Mouse (Mus musculus): Measurements from ENCODE around the gene Map3k7. TPM values are rescaled to one million over a fixed set of nuclear protein-coding genes. Genes with fewer than 3 reads are reported as not detected.

Map3k7 gene
- polyA plus RNA-seq, 1 experiment: 82.1 TPM

DNA sequence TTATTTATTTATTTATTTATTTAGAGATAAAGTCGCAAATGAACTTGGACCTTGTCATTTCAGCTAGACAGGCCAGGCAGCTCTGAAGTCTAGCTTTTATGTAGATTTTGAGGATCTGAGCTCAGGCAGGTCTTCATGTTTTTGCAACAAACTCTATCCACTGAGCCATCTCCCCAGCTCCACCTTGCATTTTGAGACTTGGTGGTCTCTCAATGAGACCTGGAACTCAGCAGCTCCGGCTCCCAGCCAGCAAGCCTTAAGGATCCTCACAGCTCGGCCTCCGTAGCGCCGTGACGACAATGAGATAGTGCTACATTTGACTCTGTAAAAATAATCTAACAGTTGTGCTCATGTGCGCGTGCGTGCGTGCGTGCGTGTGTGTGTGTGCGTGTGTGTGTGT, 89.3 kb downstream of the Map3k7 start:
- Histone ChIP-seq H3K27ac (ENCODE audit: insufficient read depth, low read length) (no peak overlapping the region), H3K4me1 (ENCODE audit: control insufficient read depth, insufficient read depth, low read length) (no peaks in the 10 kb centered on the region; the same call in 1 of the 2 replicates), H3K4me3 (ENCODE audit: insufficient read depth, low read length) (no peak overlapping the region)
- TF ChIP-seq POLR2A (IDR thresholded peaks at IDR 0.05; ENCODE audit: low read depth, low read length) (no peak), CTCF (IDR thresholded peaks at IDR 0.05; ENCODE audit: borderline replicate concordance, insufficient read depth, low read length) (no peak)

DNA sequence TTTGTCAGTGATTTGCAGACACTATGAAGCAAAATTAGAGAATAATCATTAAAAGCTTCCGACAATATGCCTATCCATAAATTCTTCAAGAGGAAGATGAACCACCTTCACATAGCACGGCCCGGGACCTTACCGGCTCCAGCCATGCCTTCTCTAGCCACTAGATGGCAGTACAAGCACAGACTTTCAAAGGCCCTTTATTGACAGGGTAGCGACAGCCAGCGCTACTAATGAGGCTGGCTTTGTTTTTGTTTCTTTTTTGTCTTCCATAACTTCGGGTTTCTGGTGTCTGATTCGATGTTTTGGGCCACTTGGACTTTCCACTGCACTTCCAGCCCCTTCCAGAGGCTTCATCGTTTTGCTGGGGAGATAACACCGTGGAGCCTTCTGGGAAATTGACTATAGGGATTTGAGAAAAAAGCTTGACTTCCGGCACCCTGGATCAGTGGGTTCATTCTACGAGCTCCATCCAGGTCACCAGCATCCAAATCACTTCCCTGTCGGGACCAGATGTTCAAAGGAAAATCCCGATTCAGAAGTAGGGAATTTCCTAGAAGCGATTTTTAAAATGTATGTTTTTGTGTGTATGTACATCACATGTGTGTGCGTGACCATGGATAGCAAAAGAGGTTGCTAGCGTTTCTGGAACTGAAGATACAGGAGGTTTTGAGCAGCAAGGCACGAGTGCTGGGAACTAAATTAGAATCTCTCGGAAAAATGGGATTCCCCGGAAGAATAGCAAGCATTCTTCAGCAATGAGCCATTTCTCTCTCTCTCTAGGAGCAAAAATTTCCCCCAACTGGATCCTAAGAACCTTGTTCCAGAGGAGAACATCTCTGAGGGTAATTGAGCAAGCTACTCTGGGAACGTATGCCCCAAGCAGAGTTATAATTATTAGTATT, 91.5 kb downstream of the Map3k7 start:
- no peak for TF ChIP-seq POLR2A (IDR thresholded peaks at IDR 0.05; ENCODE audit: low read depth, low read length)
- peak; percentile 60; the same call in 1 of the 2 replicates for TF ChIP-seq CTCF (IDR thresholded peaks at IDR 0.05; ENCODE audit: borderline replicate concordance, insufficient read depth, low read length)
- H3K4me3 ChIP-seq (ENCODE audit: insufficient read depth, low read length): peak overlapping the region; percentile 53
- no peaks in the 10 kb centered on the region; the same call in 1 of the 2 replicates for H3K4me1 ChIP-seq (ENCODE audit: control insufficient read depth, insufficient read depth, low read length)
- H3K27ac ChIP-seq (ENCODE audit: insufficient read depth, low read length): peak overlapping the region; percentile 66

DNA sequence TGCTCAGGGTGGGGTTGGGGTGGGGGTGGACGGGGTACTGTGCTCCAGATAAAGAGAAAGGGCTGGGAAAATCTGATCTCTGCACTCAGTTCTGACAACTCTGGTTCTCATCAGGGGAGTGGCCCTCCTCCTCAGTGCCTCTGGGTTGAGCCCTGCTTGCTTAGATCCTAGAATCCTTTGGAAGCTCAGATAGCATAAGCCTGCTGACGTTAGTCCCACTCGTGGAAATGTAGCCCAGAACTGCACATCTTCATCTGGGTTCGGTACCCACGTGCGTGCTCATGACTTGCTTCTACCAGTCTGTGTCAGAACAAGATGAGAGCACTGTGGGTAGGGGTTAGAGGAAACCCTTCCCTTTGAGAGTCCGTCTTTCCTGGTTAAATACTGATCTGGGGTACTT, 92.5 kb downstream of the Map3k7 start:
- TF ChIP-seq CTCF (IDR thresholded peaks at IDR 0.05; ENCODE audit: borderline replicate concordance, insufficient read depth, low read length) (no peak), POLR2A (IDR thresholded peaks at IDR 0.05; ENCODE audit: low read depth, low read length) (no peak)
- Histone ChIP-seq H3K27ac (ENCODE audit: insufficient read depth, low read length) (no peak overlapping the region), H3K4me3 (ENCODE audit: insufficient read depth, low read length) (no peak overlapping the region), H3K4me1 (ENCODE audit: control insufficient read depth, insufficient read depth, low read length) (no peaks in the 10 kb centered on the region; the same call in 1 of the 2 replicates)

DNA sequence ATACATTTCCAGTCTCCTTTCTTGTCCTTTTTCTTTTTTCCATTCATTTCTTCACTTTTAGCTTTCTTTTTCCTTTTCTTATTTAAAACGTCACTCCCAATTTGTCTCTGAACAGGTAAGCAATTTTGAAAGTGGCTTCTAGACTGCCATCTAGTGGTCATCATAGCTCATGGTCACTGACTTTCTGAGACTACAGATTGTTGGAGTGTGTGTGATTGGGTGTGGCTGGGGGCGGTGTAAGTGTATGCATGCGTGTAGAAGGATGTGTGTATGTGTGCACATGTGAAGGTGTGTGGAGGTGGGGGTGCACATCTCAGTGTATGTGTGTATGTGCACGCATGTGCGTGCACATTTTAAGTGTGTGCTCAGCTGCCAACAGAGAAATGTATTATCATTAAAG, 93.2 kb downstream of the Map3k7 start:
- no peak overlapping the region for H3K4me3 ChIP-seq (ENCODE audit: insufficient read depth, low read length)
- no peaks in the 10 kb centered on the region; the same call in 1 of the 2 replicates for H3K4me1 ChIP-seq (ENCODE audit: control insufficient read depth, insufficient read depth, low read length)
- TF ChIP-seq POLR2A (IDR thresholded peaks at IDR 0.05; ENCODE audit: low read depth, low read length): no peak
- TF ChIP-seq CTCF (IDR thresholded peaks at IDR 0.05; ENCODE audit: borderline replicate concordance, insufficient read depth, low read length): 0 out of 2 replicates have a peak, but pooled peaks have one; percentile 25
- H3K27ac ChIP-seq (ENCODE audit: insufficient read depth, low read length): no peak overlapping the region

DNA sequence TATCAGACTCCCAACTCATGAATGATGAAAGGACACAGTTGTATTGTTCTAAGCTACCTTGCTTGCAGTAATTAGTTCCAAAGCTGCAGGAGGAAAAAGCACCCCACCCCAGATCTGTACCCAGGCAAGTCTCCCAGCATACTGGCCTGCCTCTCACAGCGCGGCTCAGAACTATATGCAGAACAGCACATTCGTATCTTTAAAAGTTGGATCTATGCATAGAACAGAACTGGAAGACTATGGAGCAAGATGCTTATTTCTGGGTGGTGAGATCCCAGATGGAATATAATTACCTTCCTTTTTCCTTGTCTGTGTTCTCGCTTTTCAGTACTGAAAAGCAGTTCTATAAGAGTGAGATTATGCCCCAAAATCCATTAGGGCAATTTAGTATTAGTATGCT, 96.8 kb downstream of the Map3k7 start:
- H3K4me1 ChIP-seq (ENCODE audit: control insufficient read depth, insufficient read depth, low read length): no peaks in the 10 kb centered on the region; the same call in 1 of the 2 replicates
- TF ChIP-seq POLR2A (IDR thresholded peaks at IDR 0.05; ENCODE audit: low read depth, low read length) (no peak), CTCF (IDR thresholded peaks at IDR 0.05; ENCODE audit: borderline replicate concordance, insufficient read depth, low read length) (no peak)
- no peak overlapping the region for H3K27ac ChIP-seq (ENCODE audit: insufficient read depth, low read length)

DNA sequence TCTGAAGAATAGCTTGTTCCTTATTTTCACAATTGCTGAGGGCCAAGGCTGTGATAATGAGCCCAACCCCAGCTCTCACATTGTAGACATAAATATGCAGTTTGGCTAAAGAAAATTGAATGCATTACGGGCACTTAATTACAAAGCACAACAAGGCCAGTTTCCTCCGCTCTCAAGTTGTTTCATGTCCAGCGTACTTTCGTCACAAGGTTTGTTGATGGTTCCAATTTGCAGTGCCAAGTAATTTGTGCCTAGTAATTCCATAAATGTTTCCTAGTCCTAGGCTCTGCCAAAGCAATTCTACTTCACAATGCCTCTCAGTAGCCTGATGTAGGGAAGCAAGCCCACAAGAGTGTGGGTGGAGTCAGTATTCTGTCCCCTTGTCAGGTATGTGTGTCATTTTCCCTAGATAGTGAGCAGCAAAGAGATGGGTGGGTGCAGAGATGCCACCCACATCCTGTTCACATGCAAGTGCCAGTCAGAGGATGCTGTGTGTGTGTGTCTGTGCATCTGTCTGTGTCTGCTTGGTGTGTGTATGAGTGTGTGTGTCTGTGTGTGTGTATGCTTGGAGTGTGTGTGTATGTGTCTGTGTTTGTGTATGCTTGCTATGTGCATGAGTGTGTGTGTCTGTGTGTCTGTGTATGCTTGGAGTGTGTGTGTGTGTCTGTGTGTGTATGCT, 98.6 kb downstream of the Map3k7 start:
- Histone ChIP-seq H3K4me3 (ENCODE audit: insufficient read depth, low read length) (no peak overlapping the region), H3K4me1 (ENCODE audit: control insufficient read depth, insufficient read depth, low read length) (no peaks in the 10 kb centered on the region), H3K27ac (ENCODE audit: insufficient read depth, low read length) (no peak overlapping the region)
- no peak for TF ChIP-seq POLR2A (IDR thresholded peaks at IDR 0.05; ENCODE audit: low read depth, low read length)
- no peak for TF ChIP-seq CTCF (IDR thresholded peaks at IDR 0.05; ENCODE audit: borderline replicate concordance, insufficient read depth, low read length)

More for the DNA sequence above, 96.8 kb downstream of the Map3k7 start:
- no peak overlapping the region for H3K4me3 ChIP-seq (ENCODE audit: insufficient read depth, low read length)

DNA sequence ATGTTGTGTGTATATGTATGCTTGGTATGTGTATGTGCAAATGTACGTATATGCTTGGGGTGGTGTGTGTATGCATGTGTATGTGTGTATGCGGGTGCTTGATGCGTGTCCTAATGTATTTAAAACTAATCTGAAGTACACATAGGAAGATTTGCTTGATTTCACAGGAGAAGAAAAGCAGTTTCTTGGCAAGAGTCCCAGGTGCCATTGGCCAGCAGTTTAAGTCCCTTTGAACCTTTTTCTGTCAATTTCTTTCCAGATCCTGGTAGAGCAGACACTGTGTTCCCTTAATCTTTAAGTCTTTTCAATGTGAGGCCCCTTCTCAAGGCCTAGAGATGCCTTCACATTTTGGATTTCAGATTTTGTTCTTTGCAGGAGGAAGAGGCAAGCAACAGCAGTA, 99.4 kb downstream of the Map3k7 start:
- no peaks in the 10 kb centered on the region for H3K4me1 ChIP-seq (ENCODE audit: control insufficient read depth, insufficient read depth, low read length)
- no peak overlapping the region for H3K4me3 ChIP-seq (ENCODE audit: insufficient read depth, low read length)
- no peak overlapping the region for H3K27ac ChIP-seq (ENCODE audit: insufficient read depth, low read length)
- TF ChIP-seq CTCF (IDR thresholded peaks at IDR 0.05; ENCODE audit: borderline replicate concordance, insufficient read depth, low read length) (no peak), POLR2A (IDR thresholded peaks at IDR 0.05; ENCODE audit: low read depth, low read length) (no peak)
